Mouse (Mus musculus) small intestine, adult 2 months (tissue): ENCODE data around the gene Ncoa1. TPM values are rescaled to one million over a fixed set of nuclear protein-coding genes. Genes with fewer than 3 reads are reported as not detected.

ENCODE experiments used
- H3K27ac ChIP-seq: fragments of 200-500 bp; 2 replicates; pipeline ENCODE4 v1.5.1; 2012; ENCODE audit warnings: low read depth, low read length, control low read depth, inconsistent platforms; ENCODE audit not compliant: insufficient read depth
- H3K27me3 ChIP-seq: fragments of 200-500 bp; 2 replicates; pipeline ENCODE4 v1.6.1; 2012; ENCODE audit warnings: mild to moderate bottlenecking, moderate library complexity, low read length, inconsistent platforms; ENCODE audit not compliant: control insufficient read depth, insufficient read depth
- H3K36me3 ChIP-seq: fragments of 200-500 bp; 2 replicates; pipeline ENCODE4 v1.6.1; 2012; ENCODE audit warnings: mild to moderate bottlenecking, low read length, control low read depth, inconsistent platforms; ENCODE audit not compliant: control insufficient read depth, insufficient read depth
- H3K4me1 ChIP-seq: fragments of 200-500 bp; 2 replicates; pipeline ENCODE4 v1.6.1; 2012; ENCODE audit warnings: low read length, inconsistent platforms, mixed read lengths; ENCODE audit not compliant: control insufficient read depth, insufficient read depth, insufficient read length
- H3K4me3 ChIP-seq: fragments of 200-500 bp; 2 replicates; pipeline ENCODE4 v1.5.1; 2012; ENCODE audit warnings: low read depth, mild to moderate bottlenecking, control low read depth, inconsistent platforms, low read length, moderate library complexity
- CTCF ChIP-seq: fragments of 200-500 bp; IDR thresholded peaks from 2 replicates; pipeline ENCODE4 v1.5.1; 2012; ENCODE audit warnings: low read depth, mild to moderate bottlenecking, control low read depth, inconsistent platforms, low read length, moderate library complexity, mixed read lengths; ENCODE audit not compliant: insufficient replicate concordance, insufficient read length; ENCODE audit errors: extremely low read depth
- POLR2A ChIP-seq: fragments of 200-500 bp; IDR thresholded peaks from 2 replicates; pipeline ENCODE4 v1.6.1; 2012; ENCODE audit warnings: low read depth, mild to moderate bottlenecking, control low read depth, inconsistent platforms, low read length, moderate library complexity
- WGBS: fragments of 180-500 bp; shearing (Covaris S2); methylation state at CpG from one replicate; pipeline ENCODE4 v1.1.7; 2018; 5-methylcytosine and 5-hydroxymethylcytosine counted together
- polyA plus RNA-seq: library from polyadenylated mRNA; depleted of rRNA; stranded (reverse); fragments of >200 nt; gene quantifications from 2 replicates; pipeline ENCODE4 v1.2.3, GENCODE M21; 2012; rRNA removed

The Ncoa1 gene
- polyA plus RNA-seq, 1 experiment, result 17.0 TPM

DNA sequence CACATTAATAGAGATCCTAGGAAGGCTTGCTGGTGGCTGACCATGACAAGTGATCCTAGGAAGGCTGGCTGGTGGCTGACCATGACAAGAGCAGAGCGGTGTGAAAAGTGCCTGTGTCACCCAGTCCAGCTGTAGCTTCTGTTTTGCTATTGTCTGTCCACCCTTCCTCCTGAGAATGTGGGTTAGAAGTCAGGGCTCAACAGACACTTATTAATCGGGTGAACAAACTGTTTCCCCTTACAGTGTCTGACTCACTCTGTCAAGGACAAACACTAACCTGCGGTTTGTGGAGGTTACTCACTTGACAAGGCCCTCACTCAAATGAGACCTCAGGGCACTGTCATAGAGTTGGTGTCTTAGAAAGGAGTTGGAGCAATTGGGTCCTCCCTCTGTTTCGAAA, 278.3 kb downstream of the Ncoa1 start:
- no peaks in the 10 kb centered on the region for H3K27me3 ChIP-seq
- no peak overlapping the region for H3K27ac ChIP-seq
- no peak for TF ChIP-seq POLR2A
- TF ChIP-seq CTCF, result no peak
- no peaks in the 10 kb centered on the region for H3K4me1 ChIP-seq
- 0 out of 2 replicates have a peak, but pooled peaks cover 1% of the 10 kb centered on the region for H3K36me3 ChIP-seq
- H3K4me3 ChIP-seq, result no peak overlapping the region
- WGBS, result 81% methylated on average over 4 of the region's 4 CpGs

Other genes with a start within 250 kb of the Ncoa1 start
- gene Ptrhd1, start 243.2 kb downstream of the Ncoa1 start, polyA plus RNA-seq, result 1.8 and 3.1 TPM in 2 replicates
- gene Cenpo, start 242.9 kb downstream of the Ncoa1 start, polyA plus RNA-seq, result 4.1 and 7.0 TPM in 2 replicates
- 7.2 and 10.2 TPM in 2 replicates for gene Itsn2, start 115.5 kb upstream of the Ncoa1 start, polyA plus RNA-seq
- gene Gm3625, start 115.7 kb upstream of the Ncoa1 start, polyA plus RNA-seq, result not detected in 2 replicates